Mouse (Mus musculus) CD4-positive helper T cell, adult 2 months (primary cell): ENCODE data around the gene Cep170.

Experiments
- DNase-seq: peaks from one replicate; pipeline ENCODE4 v3.0.0-alpha.2; 2012; ENCODE audit warnings: low read depth, missing footprints, low spot score

Cep170 gene

GRCm38 (mm10) chr1:176825084-176825483 is 11.2 kb upstream of the Cep170 start:
- DNase-seq, result no peak

GRCm38 (mm10) chr1:176824611-176825010 is 10.7 kb upstream of the Cep170 start:
- DNase-seq, result no peak

GRCm38 (mm10) chr1:176823889-176824288 is 10.0 kb upstream of the Cep170 start:
- no peak for DNase-seq

GRCm38 (mm10) chr1:176822949-176823348 is 9.1 kb upstream of the Cep170 start:
- no peak for DNase-seq

- no peak for DNase-seq
Measured at GRCm38 (mm10) chr1:176821929-176822328, 8.1 kb upstream of the Cep170 start.

- no peak for DNase-seq
Measured at GRCm38 (mm10) chr1:176818763-176819162, 4.9 kb upstream of the Cep170 start.

- no peak for DNase-seq
Measured at GRCm38 (mm10) chr1:176818147-176818546, 4.3 kb upstream of the Cep170 start.

- DNase-seq, result no peak
Measured at GRCm38 (mm10) chr1:176816728-176817127, 2.9 kb upstream of the Cep170 start.

GRCm38 (mm10) chr1:176814591-176815062 is 760 bp upstream of the Cep170 start, which contains the start of gene Sdccag8:
Gene Sdccag8 (plus strand): TSS chr1:176814660.
- DNase-seq, result peak; percentile 96

- peak; percentile 50 for DNase-seq
Measured at GRCm38 (mm10) chr1:176813292-176814035, 403 bp downstream of the Cep170 start.

GRCm38 (mm10) chr1:176812491-176813291 is 1.2 kb downstream of the Cep170 start:
- DNase-seq, result peak; percentile 8

GRCm38 (mm10) chr1:176811892-176812291 is 2.0 kb downstream of the Cep170 start:
- DNase-seq, result no peak

- DNase-seq, result no peak
Measured at GRCm38 (mm10) chr1:176810161-176810560, 3.7 kb downstream of the Cep170 start.

- DNase-seq, result peak; percentile 74
Measured at GRCm38 (mm10) chr1:176800728-176801365, 13.0 kb downstream of the Cep170 start.

GRCm38 (mm10) chr1:176798673-176799072 is 15.2 kb downstream of the Cep170 start:
- no peak for DNase-seq

GRCm38 (mm10) chr1:176792175-176792574 is 21.7 kb downstream of the Cep170 start:
- no peak for DNase-seq

- no peak for DNase-seq
Measured at GRCm38 (mm10) chr1:176789326-176789725, 24.5 kb downstream of the Cep170 start.

- DNase-seq, result no peak
Measured at GRCm38 (mm10) chr1:176774533-176774932, 39.3 kb downstream of the Cep170 start.

- DNase-seq, result no peak
Measured at GRCm38 (mm10) chr1:176762295-176762694, 51.6 kb downstream of the Cep170 start.

- no peak for DNase-seq
Measured at GRCm38 (mm10) chr1:176760673-176761072, 53.2 kb downstream of the Cep170 start.

- no peak for DNase-seq
Measured at GRCm38 (mm10) chr1:176755586-176755985, 58.3 kb downstream of the Cep170 start.
